Mouse (Mus musculus) left cerebral cortex, postnatal 25 days (tissue): Measurements from ENCODE around the gene Smim17. TPM values are rescaled to one million over a fixed set of nuclear protein-coding genes. Genes with fewer than 3 reads are reported as not detected.
"Not testable (repeated sequence)": the region's sequence is repeated elsewhere in the genome, so short reads cannot be mapped to it uniquely, and the experiment has no call there.

Experiments used
- DNase-seq, 2 experiments: peaks; one replicate each; pipeline ENCODE4 v3.0.0; 2022; ENCODE audit warnings: low spot score in 2 of 2, mixed read lengths in 1 of 2
- intact Hi-C: fragments of 180-260 bp; cut with DNase I; formaldehyde crosslinking; loops from one replicate; pipeline ENCODE4 v1.15.1; 2025
- total RNA-seq, 2 experiments: library from RNA; stranded (reverse); gene quantifications; 2 replicates each; pipeline ENCODE4 v1.2.3; 2021

The Smim17 gene
- total RNA-seq, 2 experiments from 2014 or later, result 15.8 to 17.0 TPM

GRCm38 (mm10) chr7:6389449-6389848 is 9.1 kb upstream of the Smim17 start:
- DNase-seq, result no peak
- intact Hi-C loops, result no loop called here

GRCm38 (mm10) chr7:6410043-6410442 is 11.5 kb downstream of the Smim17 start, which contains the start of gene Gm20715:
Gene Gm20715 (plus strand): TSS chr7:6410277.
- intact Hi-C loops, result no loop called here
- peak; percentile 70 to 71 for DNase-seq

- peak; percentile 24 to 37 for DNase-seq
- intact Hi-C loops, result no loop called here
Measured at GRCm38 (mm10) chr7:6414626-6415441, 16.3 kb downstream of the Smim17 start.

- DNase-seq, result no peak
- intact Hi-C loops, result no loop called here
Measured at GRCm38 (mm10) chr7:6415442-6415787, 16.9 kb downstream of the Smim17 start.

GRCm38 (mm10) chr7:6419894-6420293 is 21.4 kb downstream of the Smim17 start:
- intact Hi-C loops, result loop anchor here (1.0 to 2.0 kb wide), 2 partner anchors 42 to 357 kb away; no protein-coding TSS in a partner anchor
- DNase-seq, result peak; percentile 35 to 83

- intact Hi-C loops, result no loop called here
- DNase-seq, result no peak
Measured at GRCm38 (mm10) chr7:6429381-6429780, 30.9 kb downstream of the Smim17 start.

- intact Hi-C loops, result loop anchor here (1.0 to 5.0 kb wide), 3 partner anchors 71 to 852 kb away; no protein-coding TSS in a partner anchor
- DNase-seq, result no peak
Measured at GRCm38 (mm10) chr7:6430342-6430741, 31.8 kb downstream of the Smim17 start.

GRCm38 (mm10) chr7:6438388-6438787 is 39.9 kb downstream of the Smim17 start, which contains the start of gene Olfr1344:
Gene Olfr1344 (plus strand): TSS chr7:6438688.
- no peak for DNase-seq
- intact Hi-C loops, result loop anchor here (5.0 kb wide), 1 partner anchor 149 kb away; no protein-coding TSS in a partner anchor

GRCm38 (mm10) chr7:6441173-6441572 is 42.7 kb downstream of the Smim17 start:
- DNase-seq, result no peak
- intact Hi-C loops, result no loop called here

GRCm38 (mm10) chr7:6447771-6448170 is 49.3 kb downstream of the Smim17 start:
- intact Hi-C loops, result no loop called here
- DNase-seq, result no peak

- no peak for DNase-seq
- intact Hi-C loops, result loop anchor here (10.0 kb wide), 1 partner anchor 199 kb away; no protein-coding TSS in a partner anchor
Measured at GRCm38 (mm10) chr7:6455868-6456267, 57.4 kb downstream of the Smim17 start, which contains the start of gene Olfr1336. Gene Olfr1336 (plus strand): TSS chr7:6456168.

- DNase-seq, result no peak
- intact Hi-C loops, result loop anchor here (10.0 kb wide), 1 partner anchor 198 kb away; no protein-coding TSS in a partner anchor
Measured at GRCm38 (mm10) chr7:6456399-6456798, 57.9 kb downstream of the Smim17 start.

GRCm38 (mm10) chr7:6466951-6467350 is 68.4 kb downstream of the Smim17 start, which contains the start of gene Olfr1346:
Gene Olfr1346 (plus strand): TSS chr7:6467101.
- intact Hi-C loops, result no loop called here
- no peak for DNase-seq

- not testable (repeated sequence) for DNase-seq
- intact Hi-C loops, result loop anchor here (10.0 kb wide), 1 partner anchor 57 kb away; no protein-coding TSS in a partner anchor
Measured at GRCm38 (mm10) chr7:6477633-6478032, 79.1 kb downstream of the Smim17 start.

Other genes with a start within 250 kb of the Smim17 start
- gene Zfp787, start 242.7 kb upstream of the Smim17 start, total RNA-seq, result 10 to 100 TPM; 25.1 to 27.3 TPM
- 10 to 100 TPM; 56.7 to 69.6 TPM for gene Zfp444, start 226.5 kb upstream of the Smim17 start, total RNA-seq
- gene Galp, start 201.6 kb upstream of the Smim17 start, total RNA-seq, result not detected
- gene Zscan5b, start 176.4 kb upstream of the Smim17 start, total RNA-seq, result not detected
- gene Epp13, start 146.0 kb upstream of the Smim17 start, total RNA-seq, result not detected
- 10 to 100 TPM; 11.4 to 11.7 TPM for gene Zfp667, start 112.1 kb upstream of the Smim17 start, total RNA-seq
- gene Zfp583, start 67.4 kb upstream of the Smim17 start, total RNA-seq, result 10 to 100 TPM; 10.8 to 12.4 TPM
- gene Gm3854, start 55.0 kb upstream of the Smim17 start, total RNA-seq, result 1 to 10 TPM; 5.2 to 7.3 TPM
- gene Zfp78, start 35.4 kb upstream of the Smim17 start, total RNA-seq, result 1 to 10 TPM; 3.9 to 4.6 TPM
- gene Zfp28, start 15.4 kb upstream of the Smim17 start, total RNA-seq, result 1 to 10 TPM; 6.3 to 6.4 TPM
- under 1 TPM; 0.09 to 0.16 TPM for gene Gm20715, start 11.6 kb downstream of the Smim17 start, total RNA-seq
- gene Olfr1344, start 40.0 kb downstream of the Smim17 start, total RNA-seq, result 1 to 10 TPM in 1 of 2 experiments, under 1 TPM in 1; 0.46 to 1.7 TPM
- gene Olfr1336, start 57.5 kb downstream of the Smim17 start, total RNA-seq, result not detected
- not detected for gene Olfr1346, start 68.4 kb downstream of the Smim17 start, total RNA-seq
- not detected for gene Olfr5, start 88.2 kb downstream of the Smim17 start, total RNA-seq
- gene Olfr1347, start 101.0 kb downstream of the Smim17 start, total RNA-seq, result not detected
- not detected for gene Olfr1348, start 110.0 kb downstream of the Smim17 start, total RNA-seq
- not detected for gene Olfr1349, start 124.2 kb downstream of the Smim17 start, total RNA-seq
- gene Olfr1350, start 166.1 kb downstream of the Smim17 start, total RNA-seq, result not detected